Mouse (Mus musculus): ENCODE measurements around the gene Dhrs1. TPM values are rescaled to one million over a fixed set of nuclear protein-coding genes. Genes with fewer than 3 reads are reported as not detected.
A peak's percentile ranks its signal among the peaks of the same experiment; 100 is the strongest.

The Dhrs1 gene
- 76.3 TPM for polyA plus RNA-seq (2012; fragmentation: generic; extraction: Trizol)

DNA sequence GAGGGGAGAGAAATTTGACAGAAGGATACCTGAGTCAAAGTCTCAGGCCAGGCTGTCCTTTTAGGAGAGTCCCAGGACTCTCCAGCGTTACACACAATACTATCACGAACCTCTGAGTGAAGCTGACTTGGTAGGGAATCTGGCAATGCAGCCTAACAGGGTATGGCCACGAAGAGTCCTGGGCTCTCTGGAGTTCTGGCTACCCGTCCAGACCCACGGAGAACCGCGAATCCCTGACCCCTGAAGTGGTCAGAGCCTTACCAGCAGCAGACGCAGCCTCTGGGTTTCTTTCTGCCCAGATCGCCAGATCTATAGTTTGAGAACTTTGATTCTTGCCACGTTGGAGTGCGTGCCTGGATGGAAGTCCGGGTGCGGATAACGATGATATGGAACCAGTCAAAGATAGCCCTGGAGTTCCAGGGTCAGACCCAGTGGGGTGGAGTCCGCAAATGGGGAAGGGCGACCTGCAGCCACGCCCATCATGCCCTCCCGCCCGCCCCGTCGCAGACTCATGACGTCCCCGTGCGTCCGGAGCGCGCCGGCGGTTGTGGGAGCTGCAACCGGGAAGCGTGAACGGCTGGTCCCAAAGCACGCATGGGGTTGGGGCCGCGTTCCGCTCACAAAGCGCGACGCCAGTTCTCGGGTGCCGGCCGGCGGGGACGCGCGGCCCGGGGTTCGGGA lies at the start of gene Dhrs1, which contains the start of gene Nop9:
Gene Dhrs1 (minus strand): TSS at position 511 of the 681 bp plus-strand sequence.
Gene Nop9 (plus strand): TSS at position 514 of the 681 bp plus-strand sequence.
- H3K27me3 ChIP-seq (ENCODE audit: control insufficient read depth, insufficient read depth, insufficient read length) = no peaks in the 10 kb centered on the region
- peak in 1 of 3 experiments; percentile 2 for TF ChIP-seq MYOG (IDR thresholded peaks at IDR 0.05; ENCODE audit: control insufficient read depth in 1 of 3, insufficient read depth in 1 of 3, insufficient read length in 2 of 3, low read depth in 2 of 3)
- peak; percentile 89 for TF ChIP-seq POLR2A (IDR thresholded peaks at IDR 0.05; ENCODE audit: insufficient read length, low read depth)
- TF ChIP-seq USF1 (IDR thresholded peaks at IDR 0.05; ENCODE audit: low read depth) = no peak
- no peak for TF ChIP-seq MAX (IDR thresholded peaks at IDR 0.05; ENCODE audit: low read depth)
- TF ChIP-seq POLR2AphosphoS2 (IDR thresholded peaks at IDR 0.05; ENCODE audit: insufficient read length, low read depth) = peak; percentile 75
- TF ChIP-seq TCF3 (IDR thresholded peaks at IDR 0.05; ENCODE audit: insufficient read length, low read depth) = no peak
- TF ChIP-seq E2F4 (IDR thresholded peaks at IDR 0.05; ENCODE audit: insufficient read depth) = peak; percentile 37
- TF ChIP-seq MYOD1 (IDR thresholded peaks at IDR 0.05; ENCODE audit: control insufficient read depth in 1 of 3, insufficient read length in 2 of 3, low read depth in 2 of 3) = peak in 1 of 3 experiments; percentile 24
- peaks cover 21% of the 10 kb centered on the region for H3K79me2 ChIP-seq (ENCODE audit: control insufficient read depth, insufficient read depth)
- peaks cover 25% of the 10 kb centered on the region for H3K36me3 ChIP-seq (ENCODE audit: control insufficient read depth, insufficient read depth)
- peak within 1 kb of the TSS; percentile 25 for H3ac ChIP-seq (ENCODE audit: control insufficient read depth, insufficient read length)
- H3K4me2 ChIP-seq (ENCODE audit: low read depth) = peak within 1 kb of the TSS; percentile 91
- H3K4me3 ChIP-seq = peak within 1 kb of the TSS; percentile 81

DNA sequence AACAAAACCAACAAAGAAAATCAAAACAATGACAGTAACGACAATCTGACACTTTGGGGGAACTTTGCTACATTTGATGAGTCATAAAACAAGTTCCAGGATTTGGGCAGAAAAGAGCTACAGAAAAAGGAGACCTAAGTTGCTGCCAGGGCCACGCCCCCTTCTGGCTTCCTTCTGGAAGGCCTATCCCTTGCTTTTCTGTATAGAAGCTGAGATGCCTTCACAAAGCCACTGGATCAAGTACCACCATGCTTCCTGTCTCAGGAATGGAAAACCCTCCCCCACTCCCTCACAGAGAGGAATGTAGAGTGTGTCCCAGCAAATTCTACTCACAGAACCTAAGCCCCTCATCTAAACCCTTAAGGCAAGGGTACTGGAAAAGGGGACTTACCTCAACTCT lies 48.5 kb upstream of the Dhrs1 start:
- no peaks in the 10 kb centered on the region for H3K27me3 ChIP-seq (ENCODE audit: control insufficient read depth, insufficient read depth, insufficient read length)
- H3K4me2 ChIP-seq (ENCODE audit: low read depth) = peak overlapping the region; percentile 26
- no peak for TF ChIP-seq POLR2A (IDR thresholded peaks at IDR 0.05; ENCODE audit: insufficient read length, low read depth)
- H3K36me3 ChIP-seq (ENCODE audit: control insufficient read depth, insufficient read depth) = no peaks in the 10 kb centered on the region
- H3K79me2 ChIP-seq (ENCODE audit: control insufficient read depth, insufficient read depth) = no peaks in the 10 kb centered on the region
- H3K4me3 ChIP-seq = no peak overlapping the region
- no peak overlapping the region for H3ac ChIP-seq (ENCODE audit: control insufficient read depth, insufficient read length)

DNA sequence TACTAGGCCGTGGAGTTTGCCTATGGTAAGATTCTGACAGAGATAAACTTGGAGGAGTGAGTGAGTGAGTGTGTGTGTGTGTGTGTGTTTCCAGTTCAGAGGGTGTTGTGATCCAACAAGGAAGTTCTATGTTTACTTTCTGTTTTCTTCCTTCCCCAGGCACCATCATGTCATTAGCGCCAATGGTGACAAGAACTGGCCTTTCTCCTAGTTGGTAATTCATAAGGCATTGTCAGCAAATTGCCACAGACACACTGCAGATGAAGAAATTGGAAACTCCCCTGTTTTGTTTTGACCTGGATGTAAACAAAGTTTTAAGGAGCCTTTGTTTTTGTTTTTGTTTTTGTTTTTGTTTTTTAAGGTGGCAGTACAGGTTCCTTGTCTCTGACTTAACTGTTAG lies 48.0 kb upstream of the Dhrs1 start:
- H3K4me3 ChIP-seq = no peak overlapping the region
- TF ChIP-seq E2F4 (IDR thresholded peaks at IDR 0.05; ENCODE audit: insufficient read depth) = no peak
- no peak for TF ChIP-seq MYOG (IDR thresholded peaks at IDR 0.05; ENCODE audit: control insufficient read depth in 1 of 3, insufficient read depth in 1 of 3, insufficient read length in 2 of 3, low read depth in 2 of 3)
- no peak for TF ChIP-seq POLR2A (IDR thresholded peaks at IDR 0.05; ENCODE audit: insufficient read length, low read depth)
- no peak for TF ChIP-seq MAX (IDR thresholded peaks at IDR 0.05; ENCODE audit: low read depth)
- no peak for TF ChIP-seq TCF12 (IDR thresholded peaks at IDR 0.05; ENCODE audit: insufficient read depth, poor library complexity, severe bottlenecking)
- TF ChIP-seq REST (IDR thresholded peaks at IDR 0.05; ENCODE audit: insufficient read depth, insufficient read length) = no peak
- TF ChIP-seq SRF (IDR thresholded peaks at IDR 0.05; ENCODE audit: control insufficient read depth, insufficient read length, low read depth) = no peak
- no peak for TF ChIP-seq POLR2AphosphoS2 (IDR thresholded peaks at IDR 0.05; ENCODE audit: insufficient read length, low read depth)
- TF ChIP-seq TCF3 (IDR thresholded peaks at IDR 0.05; ENCODE audit: insufficient read length, low read depth) = no peak
- no peak for TF ChIP-seq MYOD1 (IDR thresholded peaks at IDR 0.05; ENCODE audit: control insufficient read depth in 1 of 3, insufficient read length in 2 of 3, low read depth in 2 of 3)
- no peak for TF ChIP-seq USF1 (IDR thresholded peaks at IDR 0.05; ENCODE audit: low read depth)
- TF ChIP-seq CEBPB (IDR thresholded peaks at IDR 0.05; ENCODE audit: insufficient read depth, poor library complexity, severe bottlenecking) = no peak
- H3K4me2 ChIP-seq (ENCODE audit: low read depth) = no peak overlapping the region
- no peak overlapping the region for H3ac ChIP-seq (ENCODE audit: control insufficient read depth, insufficient read length)
- H3K79me2 ChIP-seq (ENCODE audit: control insufficient read depth, insufficient read depth) = no peaks in the 10 kb centered on the region
- no peaks in the 10 kb centered on the region for H3K36me3 ChIP-seq (ENCODE audit: control insufficient read depth, insufficient read depth)
- no peaks in the 10 kb centered on the region for H3K27me3 ChIP-seq (ENCODE audit: control insufficient read depth, insufficient read depth, insufficient read length)

DNA sequence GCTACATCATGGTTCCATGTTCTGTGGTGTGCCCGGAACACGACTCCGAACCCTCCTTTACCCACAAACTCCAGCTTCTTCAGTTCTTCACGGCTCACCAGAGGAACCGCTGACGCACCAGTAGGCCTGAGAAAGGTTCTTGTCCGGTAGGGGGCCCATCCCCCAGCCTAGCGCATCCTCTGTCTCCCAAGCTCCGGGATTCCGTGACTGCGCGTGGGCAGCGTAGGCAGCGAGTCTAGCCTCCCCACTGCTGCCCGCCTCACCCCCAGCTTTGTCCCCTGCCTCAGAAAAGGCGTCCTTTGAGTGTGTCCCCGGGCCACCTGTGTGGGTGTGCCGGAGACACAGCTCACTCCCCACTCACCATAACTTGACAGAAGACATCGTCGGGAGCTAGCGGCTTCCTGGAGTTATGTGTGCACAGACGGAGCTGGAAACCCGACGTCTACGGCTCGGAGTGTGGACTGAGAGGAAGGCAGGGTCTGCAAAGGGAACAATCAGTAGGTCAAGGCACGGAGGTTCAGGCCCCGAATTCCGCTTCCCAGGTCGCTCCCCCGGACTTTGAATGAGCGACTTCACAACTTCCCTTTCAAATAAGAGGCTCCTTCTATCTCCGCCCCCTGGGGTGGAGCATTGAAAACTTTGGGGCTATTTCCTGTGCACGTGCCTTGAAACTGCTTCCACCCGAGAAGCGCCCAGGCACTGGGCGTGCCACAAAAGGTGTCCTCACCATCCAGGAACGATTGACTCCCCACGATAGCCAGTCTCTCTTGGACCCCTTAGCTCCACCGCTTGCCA lies 43.0 kb upstream of the Dhrs1 start, which contains the start of gene Ripk3:
Gene Ripk3 (minus strand): TSS at position 610 of the 795 bp plus-strand sequence.
- no peaks in the 10 kb centered on the region for H3K36me3 ChIP-seq (ENCODE audit: control insufficient read depth, insufficient read depth)
- H3ac ChIP-seq (ENCODE audit: control insufficient read depth, insufficient read length) = no peak within 1 kb of the TSS
- peaks cover 9% of the 10 kb centered on the region for H3K27me3 ChIP-seq (ENCODE audit: control insufficient read depth, insufficient read depth, insufficient read length)
- no peak for TF ChIP-seq MAX (IDR thresholded peaks at IDR 0.05; ENCODE audit: low read depth)
- H3K79me2 ChIP-seq (ENCODE audit: control insufficient read depth, insufficient read depth) = no peaks in the 10 kb centered on the region
- H3K4me3 ChIP-seq = no peak within 1 kb of the TSS
- H3K4me2 ChIP-seq (ENCODE audit: low read depth) = no peak within 1 kb of the TSS

DNA sequence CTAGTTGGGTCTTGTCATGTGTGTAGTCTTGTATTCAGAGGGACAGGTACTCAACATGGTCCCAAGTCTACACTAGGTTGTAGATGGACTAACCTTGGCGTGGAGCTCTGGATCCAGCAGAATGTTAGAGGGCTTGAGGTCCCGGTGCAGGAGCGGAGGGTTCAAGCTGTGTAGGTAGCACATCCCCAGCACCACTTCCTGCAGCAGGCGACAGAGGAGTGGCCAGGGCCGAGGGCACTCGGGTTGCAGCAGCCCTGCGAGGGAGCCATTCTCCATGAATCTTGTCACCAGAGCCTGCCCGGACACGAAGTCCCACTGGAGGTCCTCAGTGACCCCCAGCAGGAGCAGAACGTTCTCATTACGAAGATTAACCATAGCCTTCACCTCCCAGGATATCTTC lies 42.2 kb upstream of the Dhrs1 start:
- Histone ChIP-seq H3K4me2 (ENCODE audit: low read depth) (no peak overlapping the region), H3K36me3 (ENCODE audit: control insufficient read depth, insufficient read depth) (no peaks in the 10 kb centered on the region), H3K27me3 (ENCODE audit: control insufficient read depth, insufficient read depth, insufficient read length) (peaks cover 9% of the 10 kb centered on the region), H3K4me3 (no peak overlapping the region), H3K79me2 (ENCODE audit: control insufficient read depth, insufficient read depth) (no peaks in the 10 kb centered on the region), H3ac (ENCODE audit: control insufficient read depth, insufficient read length) (no peak overlapping the region)
- TF ChIP-seq USF1 (IDR thresholded peaks at IDR 0.05; ENCODE audit: low read depth) (no peak), MYOG (IDR thresholded peaks at IDR 0.05; ENCODE audit: control insufficient read depth in 1 of 3, insufficient read depth in 1 of 3, insufficient read length in 2 of 3, low read depth in 2 of 3) (no peak), TCF12 (IDR thresholded peaks at IDR 0.05; ENCODE audit: insufficient read depth, poor library complexity, severe bottlenecking) (no peak), MYOD1 (IDR thresholded peaks at IDR 0.05; ENCODE audit: control insufficient read depth in 1 of 3, insufficient read length in 2 of 3, low read depth in 2 of 3) (no peak), REST (IDR thresholded peaks at IDR 0.05; ENCODE audit: insufficient read depth, insufficient read length) (no peak), TCF3 (IDR thresholded peaks at IDR 0.05; ENCODE audit: insufficient read length, low read depth) (no peak), POLR2AphosphoS2 (IDR thresholded peaks at IDR 0.05; ENCODE audit: insufficient read length, low read depth) (no peak), MAX (IDR thresholded peaks at IDR 0.05; ENCODE audit: low read depth) (no peak), POLR2A (IDR thresholded peaks at IDR 0.05; ENCODE audit: insufficient read length, low read depth) (no peak), E2F4 (IDR thresholded peaks at IDR 0.05; ENCODE audit: insufficient read depth) (no peak), SRF (IDR thresholded peaks at IDR 0.05; ENCODE audit: control insufficient read depth, insufficient read length, low read depth) (no peak), CEBPB (IDR thresholded peaks at IDR 0.05; ENCODE audit: insufficient read depth, poor library complexity, severe bottlenecking) (no peak)

Measured in myocyte (in vitro differentiated cells).